Mouse (Mus musculus) bone marrow macrophage, adult 2 months (primary cell): Measurements from ENCODE around the gene Fnbp1.

Source experiments
- CTCF ChIP-seq: IDR thresholded peaks from 2 replicates; pipeline ENCODE4 v1.5.1; 2012; ENCODE audit warnings: low read depth, mild to moderate bottlenecking, low read length, moderate library complexity
- POLR2A ChIP-seq: IDR thresholded peaks from 2 replicates; pipeline ENCODE4 v1.6.1; 2012; ENCODE audit warnings: mild to moderate bottlenecking, low read depth, low read length, borderline replicate concordance

- TF ChIP-seq CTCF: no peak
- no peak for TF ChIP-seq POLR2A
These were observed 134.6 kb downstream of the Fnbp1 start for GRCm38 (mm10) chr2:31007208-31007607.
